Mouse (Mus musculus): ENCODE measurements around the gene Olfr1109.

- TF ChIP-seq CTCF (IDR thresholded peaks at IDR 0.05; ENCODE audit: extremely low read depth, insufficient read length, insufficient replicate concordance, low read depth, low read length) (no peak), POLR2A (IDR thresholded peaks at IDR 0.05; ENCODE audit: low read depth, low read length) (no peak)
These were observed 44.4 kb upstream of the Olfr1109 start, which contains the start of gene Olfr1110 for GRCm38 (mm10) chr2:87140200-87140599.

Measured in small intestine, adult 2 months (tissue).